Mouse (Mus musculus) G1E (cell line): ENCODE data around the gene Gm8453. TPM values are rescaled to one million over a fixed set of nuclear protein-coding genes. Genes with fewer than 3 reads are reported as not detected.
"Not testable (repeated sequence)": the region's sequence is repeated elsewhere in the genome, so short reads cannot be mapped to it uniquely, and the experiment has no call there.

Experiments used
- ATAC-seq: 2 replicates; pipeline ENCODE4 v1.8.0; 2016; ENCODE audit warnings: mild to moderate bottlenecking; ENCODE audit not compliant: insufficient number of reproducible peaks, poor library complexity, low FRiP score, severe bottlenecking; ENCODE audit errors: extremely low read depth
- DNase-seq: peaks from one replicate; pipeline ENCODE4 v3.0.0; 2012; ENCODE audit warnings: low spot score
- H3K27me3 ChIP-seq: 2 replicates; pipeline ENCODE4 v1.6.1; 2012; ENCODE audit warnings: mild to moderate bottlenecking, low read length, inconsistent platforms; ENCODE audit not compliant: insufficient read depth
- H3K36me3 ChIP-seq: replicated peaks from 2 replicates; pipeline ENCODE3; 2012; ENCODE audit warnings: mild to moderate bottlenecking, inconsistent platforms
- H3K4me1 ChIP-seq: 2 replicates; pipeline ENCODE4 v1.6.1; 2012; ENCODE audit warnings: low read depth, low read length, inconsistent platforms, mixed read lengths; ENCODE audit not compliant: insufficient read depth
- H3K4me3 ChIP-seq: 2 replicates; pipeline ENCODE4 v1.5.1; 2012; ENCODE audit warnings: low read depth, mild to moderate bottlenecking, inconsistent platforms, low read length, moderate library complexity, mixed read lengths
- H3K9me3 ChIP-seq: replicated peaks from 2 replicates; pipeline ENCODE4 v1.6.1; 2012; ENCODE audit warnings: inconsistent platforms
- polyA plus RNA-seq: library from polyadenylated mRNA; stranded (reverse); fragments of >175 nt; gene quantifications from 2 replicates; pipeline ENCODE4 v1.2.3, GENCODE M21; 2012
- total RNA-seq, 2 experiments: library from RNA; stranded (forward) in 1 of 2; stranded (reverse) in 1 of 2; fragments of 200-1000 nt in 1 of 2; fragments of >200 nt in 1 of 2; fragmentation: Nextera tagmentation in 1 of 2; gene quantifications; 2 replicates each; pipeline ENCODE4 v1.2.3; 2014 to 2017

Gm8453 gene
- total RNA-seq (2014; fragmentation: Nextera tagmentation) = not detected in 2 replicates
- not detected in 2 replicates for total RNA-seq (2017)
- polyA plus RNA-seq = not detected in 2 replicates

GRCm38 (mm10) chr7:22229384-22229783 lies at the start of gene Gm8453:
Gene Gm8453 (minus strand): TSS chr7:22229484.
- not testable (repeated sequence) for H3K4me1 ChIP-seq, DNase-seq, H3K27me3 ChIP-seq, H3K9me3 ChIP-seq, H3K36me3 ChIP-seq, H3K4me3 ChIP-seq, ATAC-seq

GRCm38 (mm10) chr7:22201164-22201563 lies 28.1 kb downstream of the Gm8453 start, which contains the start of gene Gm8653:
Gene Gm8653 (minus strand): TSS chr7:22201264.
- not testable (repeated sequence) for H3K9me3 ChIP-seq, ATAC-seq, H3K4me3 ChIP-seq, DNase-seq, H3K4me1 ChIP-seq, H3K36me3 ChIP-seq, H3K27me3 ChIP-seq

GRCm38 (mm10) chr7:22189077-22189476 lies 40.2 kb downstream of the Gm8453 start, which contains the start of gene Vmn1r143:
Gene Vmn1r143 (plus strand): TSS chr7:22189377.
- H3K9me3 ChIP-seq, H3K4me1 ChIP-seq, H3K27me3 ChIP-seq, ATAC-seq, H3K36me3 ChIP-seq, DNase-seq, H3K4me3 ChIP-seq: not testable (repeated sequence)

Other genes with a start within 250 kb of the Gm8453 start
- not detected in 2 replicates for gene Vmn1r137, start 234.9 kb downstream of the Gm8453 start, total RNA-seq (2014; fragmentation: Nextera tagmentation)
- gene Vmn1r137, start 234.9 kb downstream of the Gm8453 start, total RNA-seq (2017) = not detected in 2 replicates
- gene Vmn1r137, start 234.9 kb downstream of the Gm8453 start, polyA plus RNA-seq = not detected in 2 replicates
- gene Vmn1r138, start 200.6 kb downstream of the Gm8453 start, total RNA-seq (2014; fragmentation: Nextera tagmentation) = not detected in 2 replicates
- not detected in 2 replicates for gene Vmn1r138, start 200.6 kb downstream of the Gm8453 start, total RNA-seq (2017)
- not detected in 2 replicates for gene Vmn1r138, start 200.6 kb downstream of the Gm8453 start, polyA plus RNA-seq
- not detected in 2 replicates for gene Gm6176, start 173.2 kb downstream of the Gm8453 start, total RNA-seq (2014; fragmentation: Nextera tagmentation)
- not detected in 2 replicates for gene Gm6176, start 173.2 kb downstream of the Gm8453 start, total RNA-seq (2017)
- not detected in 2 replicates for gene Gm6176, start 173.2 kb downstream of the Gm8453 start, polyA plus RNA-seq
- gene Vmn1r139, start 160.4 kb downstream of the Gm8453 start, total RNA-seq (2014; fragmentation: Nextera tagmentation) = not detected in 2 replicates
- gene Vmn1r139, start 160.4 kb downstream of the Gm8453 start, total RNA-seq (2017) = not detected in 2 replicates
- gene Vmn1r139, start 160.4 kb downstream of the Gm8453 start, polyA plus RNA-seq = not detected in 2 replicates
- not detected in 2 replicates for gene Gm16451, start 111.2 kb downstream of the Gm8453 start, total RNA-seq (2014; fragmentation: Nextera tagmentation)
- 0.27 TPM in 1 of 2 replicates, not detected in the other for gene Gm16451, start 111.2 kb downstream of the Gm8453 start, total RNA-seq (2017)
- not detected in 2 replicates for gene Gm16451, start 111.2 kb downstream of the Gm8453 start, polyA plus RNA-seq
- gene Gm10666, start 94.7 kb downstream of the Gm8453 start, total RNA-seq (2014; fragmentation: Nextera tagmentation) = not detected in 2 replicates
- gene Gm10666, start 94.7 kb downstream of the Gm8453 start, total RNA-seq (2017) = not detected in 2 replicates
- not detected in 2 replicates for gene Gm10666, start 94.7 kb downstream of the Gm8453 start, polyA plus RNA-seq
- gene Vmn1r142, start 65.4 kb downstream of the Gm8453 start, total RNA-seq (2014; fragmentation: Nextera tagmentation) = not detected in 2 replicates
- not detected in 2 replicates for gene Vmn1r142, start 65.4 kb downstream of the Gm8453 start, total RNA-seq (2017)
- gene Vmn1r142, start 65.4 kb downstream of the Gm8453 start, polyA plus RNA-seq = not detected in 2 replicates
- gene Vmn1r143, start 40.1 kb downstream of the Gm8453 start, total RNA-seq (2014; fragmentation: Nextera tagmentation) = not detected in 2 replicates
- gene Vmn1r143, start 40.1 kb downstream of the Gm8453 start, total RNA-seq (2017) = 0.17 TPM in 1 of 2 replicates, not detected in the other
- gene Vmn1r143, start 40.1 kb downstream of the Gm8453 start, polyA plus RNA-seq = not detected in 2 replicates
- gene Gm8653, start 28.2 kb downstream of the Gm8453 start, total RNA-seq (2014; fragmentation: Nextera tagmentation) = not detected in 2 replicates
- not detected in 2 replicates for gene Gm8653, start 28.2 kb downstream of the Gm8453 start, total RNA-seq (2017)
- gene Gm8653, start 28.2 kb downstream of the Gm8453 start, polyA plus RNA-seq = not detected in 2 replicates
- gene Gm4187, start 100.2 kb upstream of the Gm8453 start, total RNA-seq (2014; fragmentation: Nextera tagmentation) = not detected in 2 replicates
- not detected in 2 replicates for gene Gm4187, start 100.2 kb upstream of the Gm8453 start, total RNA-seq (2017)
- not detected in 2 replicates for gene Gm4187, start 100.2 kb upstream of the Gm8453 start, polyA plus RNA-seq
- not detected in 2 replicates for gene Gm8660, start 141.6 kb upstream of the Gm8453 start, total RNA-seq (2014; fragmentation: Nextera tagmentation)
- not detected in 2 replicates for gene Gm8660, start 141.6 kb upstream of the Gm8453 start, total RNA-seq (2017)
- gene Gm8660, start 141.6 kb upstream of the Gm8453 start, polyA plus RNA-seq = not detected in 2 replicates
- gene Vmn1r148, start 184.1 kb upstream of the Gm8453 start, total RNA-seq (2014; fragmentation: Nextera tagmentation) = not detected in 2 replicates
- gene Vmn1r148, start 184.1 kb upstream of the Gm8453 start, total RNA-seq (2017) = not detected in 2 replicates
- not detected in 2 replicates for gene Vmn1r148, start 184.1 kb upstream of the Gm8453 start, polyA plus RNA-seq
- not detected in 2 replicates for gene Vmn1r149, start 208.7 kb upstream of the Gm8453 start, total RNA-seq (2014; fragmentation: Nextera tagmentation)
- not detected in 2 replicates for gene Vmn1r149, start 208.7 kb upstream of the Gm8453 start, total RNA-seq (2017)
- not detected in 2 replicates for gene Vmn1r149, start 208.7 kb upstream of the Gm8453 start, polyA plus RNA-seq
- not detected in 2 replicates for gene Gm10665, start 234.6 kb upstream of the Gm8453 start, total RNA-seq (2014; fragmentation: Nextera tagmentation)
- gene Gm10665, start 234.6 kb upstream of the Gm8453 start, total RNA-seq (2017) = not detected in 2 replicates
- not detected in 2 replicates for gene Gm10665, start 234.6 kb upstream of the Gm8453 start, polyA plus RNA-seq